Mouse (Mus musculus): ENCODE results near the gene Sgo2a.
"Not testable (repeated sequence)": the region's sequence is repeated elsewhere in the genome, so short reads cannot be mapped to it uniquely, and the experiment has no call there.

Sgo2a gene

GRCm38 (mm10) chr1:57995432-57996132 lies at the start of gene Sgo2a:
Sgo2a (plus strand) TSS chr1:57995971.
- DNase-seq (ENCODE audit: low read depth, low spot score), result peak; percentile 95

- no peak for DNase-seq (ENCODE audit: low read depth, low spot score)
Measured at GRCm38 (mm10) chr1:57947552-57948347, 48.0 kb upstream of the Sgo2a start.

GRCm38 (mm10) chr1:57949195-57949594 lies 46.6 kb upstream of the Sgo2a start:
- DNase-seq (ENCODE audit: low read depth, low spot score), result no peak

- no peak for DNase-seq (ENCODE audit: low read depth, low spot score)
Measured at GRCm38 (mm10) chr1:57949716-57950115, 46.1 kb upstream of the Sgo2a start.

DNA sequence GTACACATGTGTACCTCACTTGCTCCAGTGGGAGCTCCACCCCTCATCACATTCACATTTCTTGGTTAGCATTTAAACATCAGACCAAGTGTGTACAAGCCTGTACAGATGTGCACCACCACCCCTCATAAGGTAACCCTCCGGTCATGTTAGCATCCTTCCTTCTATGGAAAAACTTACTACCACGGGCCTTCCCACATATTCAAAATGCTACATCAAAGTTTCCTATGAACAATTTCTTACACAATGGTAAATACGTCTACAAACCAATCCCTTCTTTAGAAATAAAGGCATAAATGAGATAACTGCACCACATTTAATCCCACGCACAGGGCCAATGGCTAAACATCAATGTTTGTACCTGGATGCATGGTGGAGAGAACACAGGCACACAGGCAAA lies 43.3 kb upstream of the Sgo2a start:
- DNase-seq (ENCODE audit: low read depth, low spot score), result no peak

- no peak for DNase-seq (ENCODE audit: low read depth, low spot score)
Measured at GRCm38 (mm10) chr1:57953586-57954375, 42.0 kb upstream of the Sgo2a start.

GRCm38 (mm10) chr1:57954376-57954765 lies 41.4 kb upstream of the Sgo2a start:
- DNase-seq (ENCODE audit: low read depth, low spot score), result no peak

- DNase-seq (ENCODE audit: low read depth, low spot score), result no peak
Measured at GRCm38 (mm10) chr1:57955774-57956173, 40.0 kb upstream of the Sgo2a start.

GRCm38 (mm10) chr1:57969327-57970271 lies 26.2 kb upstream of the Sgo2a start:
- peak; percentile 88 for DNase-seq (ENCODE audit: low read depth, low spot score)

GRCm38 (mm10) chr1:57971588-57971987 lies 24.2 kb upstream of the Sgo2a start:
- no peak for DNase-seq (ENCODE audit: low read depth, low spot score)

- DNase-seq (ENCODE audit: low read depth, low spot score), result no peak
Measured at GRCm38 (mm10) chr1:57976860-57977259, 18.9 kb upstream of the Sgo2a start.

DNA sequence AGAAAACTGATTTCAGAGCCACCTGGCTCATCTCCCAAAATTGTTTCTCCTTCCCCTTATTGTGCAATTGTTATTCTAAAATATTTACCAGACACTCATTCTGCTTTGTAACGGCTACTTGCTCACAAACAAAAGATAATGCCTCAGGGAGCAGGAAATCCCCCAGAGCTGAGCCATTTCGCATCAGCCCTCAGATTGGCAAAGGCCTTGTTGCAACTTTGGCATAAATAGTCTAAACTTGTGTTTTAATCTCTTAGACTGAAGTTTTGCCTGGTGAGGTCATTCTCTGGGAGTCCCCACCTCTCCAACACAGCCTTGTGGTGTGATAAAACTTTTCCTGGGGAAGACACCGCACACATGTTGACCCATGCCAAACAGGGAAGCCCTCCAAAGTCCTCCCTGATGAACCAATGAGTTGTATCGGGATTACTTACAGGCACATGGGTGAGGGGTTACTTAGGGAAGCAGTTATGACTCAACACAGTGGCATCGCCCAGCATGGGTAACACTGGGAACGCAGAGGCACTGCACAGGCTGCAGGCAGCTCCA lies 6.6 kb upstream of the Sgo2a start:
- no peak for DNase-seq (ENCODE audit: low read depth, low spot score)

- no peak for DNase-seq (ENCODE audit: low read depth, low spot score)
Measured at GRCm38 (mm10) chr1:57991277-57991676, 4.5 kb upstream of the Sgo2a start.

DNA sequence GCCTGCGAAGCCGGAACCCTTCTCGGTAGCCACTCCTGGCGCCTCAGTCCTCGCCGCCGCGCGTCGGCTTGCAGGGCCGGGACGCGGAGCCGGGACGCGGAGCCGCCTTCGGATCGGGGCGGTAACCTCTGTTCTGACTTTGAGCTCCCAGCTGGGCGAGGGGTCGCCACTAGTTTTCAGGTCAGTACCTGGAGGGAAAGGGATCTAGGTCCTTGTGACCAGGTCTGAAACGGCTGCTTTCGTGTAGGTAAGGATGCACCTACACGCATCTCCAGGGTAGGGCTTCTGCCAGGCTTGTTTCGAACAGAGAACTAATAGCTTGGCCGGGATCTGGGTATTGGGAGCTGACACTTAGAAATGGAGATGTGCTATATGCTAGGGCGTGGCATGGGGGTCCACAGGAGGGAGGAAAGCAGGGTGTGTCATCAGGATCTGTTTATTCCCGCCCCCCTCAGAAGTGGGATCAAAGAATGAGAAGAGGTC lies 403 bp downstream of the Sgo2a start:
- DNase-seq (ENCODE audit: low read depth, low spot score), result no peak

DNA sequence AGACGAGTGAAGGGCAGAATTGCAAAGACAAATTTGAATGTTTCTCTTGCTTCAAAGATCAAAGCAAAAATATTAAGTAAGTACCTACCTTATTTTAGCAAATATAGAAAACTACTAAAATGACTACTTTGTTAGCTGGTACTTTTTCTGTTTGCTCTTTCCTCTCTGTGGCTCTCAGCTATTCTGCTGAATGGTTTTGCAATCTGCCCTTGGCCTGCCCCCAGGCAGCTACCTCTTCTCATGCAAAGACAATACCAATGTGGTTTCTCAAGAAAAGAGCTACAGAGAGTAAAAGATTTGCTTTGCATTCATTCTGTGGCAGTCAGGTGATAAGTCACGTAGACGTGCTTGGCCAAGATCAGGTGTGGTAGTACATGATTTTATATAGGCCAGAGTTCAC lies 2.4 kb downstream of the Sgo2a start:
- DNase-seq (ENCODE audit: low read depth, low spot score), result no peak

DNA sequence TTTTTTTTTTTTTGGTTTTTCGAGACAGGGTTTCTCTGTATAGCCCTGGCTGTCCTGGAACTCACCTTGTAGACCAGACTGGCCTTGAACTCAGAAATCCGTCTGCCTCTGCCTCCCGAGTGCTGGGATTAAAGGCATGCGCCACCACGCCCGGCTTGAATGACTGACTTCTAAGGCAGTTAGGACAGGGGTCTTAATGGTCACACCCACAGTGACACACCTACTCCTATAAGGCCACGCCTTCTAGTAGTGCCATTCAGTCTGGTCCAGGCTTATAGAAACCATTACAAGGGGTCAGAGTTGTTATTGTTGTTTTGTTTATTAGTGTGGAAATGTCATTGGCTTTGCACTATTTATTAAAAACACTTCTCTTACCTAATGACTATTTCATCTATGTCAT lies 10.6 kb downstream of the Sgo2a start:
- DNase-seq (ENCODE audit: low read depth, low spot score), result not testable (repeated sequence)

GRCm38 (mm10) chr1:58018856-58019255 lies 23.1 kb downstream of the Sgo2a start, which contains the start of gene Kctd18:
Kctd18 (minus strand) TSS chr1:58018956.
- no peak for DNase-seq (ENCODE audit: low read depth, low spot score)

- DNase-seq (ENCODE audit: low read depth, low spot score), result no peak
Measured at GRCm38 (mm10) chr1:58027707-58028106, 31.9 kb downstream of the Sgo2a start.

DNA sequence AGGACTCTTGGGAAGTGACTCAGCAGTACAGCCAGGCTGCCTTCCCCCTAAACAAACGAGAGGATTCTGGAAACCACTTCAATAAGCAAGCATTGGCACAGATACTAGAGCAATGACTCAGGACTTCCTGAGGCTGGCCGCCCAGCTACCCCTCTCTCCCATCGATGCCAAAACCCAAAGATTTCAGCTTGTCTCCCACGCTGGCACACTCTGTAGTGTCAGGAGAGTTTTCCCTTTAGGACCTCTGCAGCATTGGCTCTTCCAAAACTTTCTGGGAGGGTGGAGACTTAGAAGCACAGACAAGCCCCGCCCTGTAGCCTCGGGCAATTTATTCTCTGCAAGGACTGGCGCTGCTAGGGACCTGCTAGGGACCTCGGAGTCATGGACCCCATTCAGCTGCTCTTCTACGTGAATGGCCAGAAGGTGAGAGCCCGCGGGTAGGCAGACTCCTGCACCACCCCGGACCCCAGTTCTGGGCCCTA lies 33.9 kb downstream of the Sgo2a start, which contains the start of gene Aox1:
Aox1 (plus strand) TSS at position 296 of the 482 bp plus-strand sequence.
- peak; percentile 34 for DNase-seq (ENCODE audit: low read depth, low spot score)

DNA sequence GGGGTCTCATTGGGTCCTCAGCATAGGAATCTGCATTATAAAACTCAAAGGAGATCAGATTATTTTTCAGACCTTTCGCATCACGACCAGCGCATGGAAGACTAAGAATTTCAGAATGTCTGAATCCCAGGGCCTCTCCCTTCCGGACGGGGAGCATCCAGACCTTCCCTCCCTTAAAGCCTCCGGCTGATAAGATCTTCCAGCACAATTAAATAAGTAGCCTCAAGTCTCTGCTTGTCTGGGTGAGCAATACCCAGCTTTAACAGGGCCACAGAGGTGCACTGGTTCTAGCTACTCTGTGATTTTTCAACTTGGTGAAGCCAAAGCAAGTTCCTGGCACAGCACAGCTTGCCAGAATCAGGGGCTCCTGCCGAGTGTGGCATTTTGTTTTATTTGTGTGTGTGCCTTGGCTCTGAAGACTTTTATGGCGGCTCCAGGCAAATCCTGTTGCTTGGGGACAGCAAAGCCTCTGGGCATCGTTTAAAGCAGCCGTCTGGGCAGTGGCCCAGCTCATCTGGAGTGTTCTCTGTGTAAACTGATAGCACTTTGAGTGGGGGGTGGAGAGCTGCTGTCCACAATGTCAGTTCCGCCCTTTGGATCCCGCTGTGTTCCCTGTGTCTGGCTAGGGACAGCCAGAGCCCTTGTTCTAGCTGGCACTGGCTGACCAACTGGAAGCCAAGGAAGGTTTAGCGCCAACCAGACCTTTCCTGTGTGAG lies 34.5 kb downstream of the Sgo2a start:
- DNase-seq (ENCODE audit: low read depth, low spot score), result no peak
